Mouse (Mus musculus): Measurements from ENCODE around the gene Dse.

GRCm38 (mm10) chr10:34233418-34233817 lies 25.9 kb upstream of the Dse start:
- TF ChIP-seq POLR2A (IDR thresholded peaks at IDR 0.05; ENCODE audit: borderline replicate concordance, extremely low read depth, low read depth, low read length) (no peak), CTCF (IDR thresholded peaks at IDR 0.05; ENCODE audit: insufficient read depth, low read length) (no peak)

Data from lung, adult 2 months (tissue).